Mouse (Mus musculus): Measurements from ENCODE around the gene Hrct1.

GRCm38 (mm10) chr4:43770909-43771308, 43.9 kb downstream of the Hrct1 start, which contains the start of gene Olfr159:
- no peak for TF ChIP-seq EP300 (IDR thresholded peaks at IDR 0.05; ENCODE audit: insufficient read depth, low read depth, low read length)
- TF ChIP-seq CTCF (IDR thresholded peaks at IDR 0.05) = no peak
- no peak for TF ChIP-seq POLR2A (IDR thresholded peaks at IDR 0.05; ENCODE audit: insufficient read depth, low read depth, low read length)

Measured in heart, adult 2 months (tissue).